Mouse (Mus musculus) E14TG2a.4 (cell line): ENCODE measurements around the gene Nkpd1.
A peak's percentile ranks its signal among the peaks of the same experiment; 100 is the strongest.

Source experiments
- H3K27me3 ChIP-seq: 2 replicates; pipeline ENCODE4 v1.6.1; 2014; ENCODE audit warnings: low read length, control low read depth; ENCODE audit not compliant: insufficient read depth
- H3K36me3 ChIP-seq: 2 replicates; pipeline ENCODE4 v1.6.1; 2014; ENCODE audit warnings: low read length, control low read depth; ENCODE audit not compliant: insufficient read depth
- H3K4me1 ChIP-seq: replicated peaks from 2 replicates; pipeline ENCODE4 v1.6.1; 2014; ENCODE audit warnings: low read depth, low read length, control low read depth
- H3K4me3 ChIP-seq: replicated peaks from 2 replicates; pipeline ENCODE4 v1.5.1; 2014; ENCODE audit warnings: mild to moderate bottlenecking, low read length
- H3K9me3 ChIP-seq: 2 replicates; pipeline ENCODE4 v1.6.1; 2014; ENCODE audit warnings: low read length, control low read depth
- CTCF ChIP-seq: conservative IDR thresholded peaks from 2 replicates; pipeline ENCODE4 v1.5.1; 2014; ENCODE audit warnings: low read length
- NANOG ChIP-seq: IDR thresholded peaks from 2 replicates; pipeline ENCODE4 v1.6.1; 2014; ENCODE audit warnings: borderline replicate concordance, low read length, mixed read lengths
- POU5F1 ChIP-seq: IDR thresholded peaks from 2 replicates; pipeline ENCODE4 v1.6.1; 2014; ENCODE audit warnings: low read length, borderline replicate concordance

Gene Nkpd1

DNA sequence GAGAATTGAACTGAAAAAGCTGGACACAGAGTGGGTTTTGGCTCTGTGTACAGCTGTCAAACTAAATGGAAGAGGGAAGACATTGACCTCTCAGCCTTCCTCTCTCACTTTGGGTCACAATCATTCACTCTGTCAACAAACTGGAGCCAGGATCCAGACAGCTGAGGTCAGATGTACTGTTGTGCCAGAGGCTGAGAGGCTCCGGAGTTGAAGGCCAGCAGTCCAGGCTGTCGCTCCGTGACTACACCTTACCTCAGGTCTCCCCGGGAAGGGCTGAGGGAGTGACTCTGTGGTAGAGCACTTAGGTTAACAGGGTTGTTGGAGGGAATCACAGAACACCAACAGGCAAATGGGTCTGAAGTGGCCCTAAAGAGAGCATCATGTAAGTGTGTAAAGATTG lies 19.3 kb upstream of the Nkpd1 start:
- Histone ChIP-seq H3K4me1 (peaks cover 57% of the 10 kb centered on the region), H3K4me3 (no peak overlapping the region), H3K9me3 (0 out of 2 replicates have a peak, but pooled peaks cover 3% of the 10 kb centered on the region), H3K36me3 (no peaks in the 10 kb centered on the region), H3K27me3 (peaks cover 25% of the 10 kb centered on the region)
- TF ChIP-seq POU5F1, result no peak
- no peak for TF ChIP-seq NANOG
- no peak for TF ChIP-seq CTCF

GRCm38 (mm10) chr7:19500420-19501363 lies 16.9 kb upstream of the Nkpd1 start:
- TF ChIP-seq CTCF (no peak), POU5F1 (no peak)
- H3K4me1 ChIP-seq, result peaks cover 56% of the 10 kb centered on the region

DNA sequence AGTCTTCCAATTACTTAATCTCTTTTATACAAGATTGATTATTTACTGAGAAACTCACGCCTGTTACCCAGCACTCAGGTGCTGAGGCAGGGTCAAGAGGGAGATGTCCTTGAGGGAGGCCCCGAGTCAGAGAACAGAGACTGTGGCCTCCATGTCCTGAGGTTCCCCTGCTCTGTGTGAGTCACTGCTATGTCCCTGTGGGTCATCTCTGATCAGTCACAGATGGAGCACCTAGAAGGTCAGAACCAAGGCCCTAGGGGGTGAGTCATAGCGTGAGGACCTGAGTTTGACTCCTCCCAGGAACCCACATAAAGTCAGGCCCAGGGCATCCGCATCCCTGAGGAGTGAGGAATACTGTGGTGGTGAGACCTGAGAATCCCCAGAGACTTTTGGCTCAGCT lies 16.0 kb upstream of the Nkpd1 start:
- H3K4me3 ChIP-seq, result no peak overlapping the region
- peaks cover 54% of the 10 kb centered on the region for H3K4me1 ChIP-seq
- TF ChIP-seq CTCF (no peak), POU5F1 (no peak), NANOG (no peak)
- no peaks in the 10 kb centered on the region for H3K9me3 ChIP-seq
- H3K36me3 ChIP-seq, result no peaks in the 10 kb centered on the region
- no peaks in the 10 kb centered on the region for H3K27me3 ChIP-seq

More at GRCm38 (mm10) chr7:19500420-19501363, 16.9 kb upstream of the Nkpd1 start:
- Histone ChIP-seq H3K4me3 (no peak overlapping the region), H3K27me3 (peaks cover 5% of the 10 kb centered on the region), H3K36me3 (no peaks in the 10 kb centered on the region), H3K9me3 (no peaks in the 10 kb centered on the region)

- TF ChIP-seq NANOG (no peak), CTCF (peak; percentile 87)
- Histone ChIP-seq H3K27me3 (no peaks in the 10 kb centered on the region), H3K4me3 (no peak overlapping the region), H3K4me1 (peaks cover 51% of the 10 kb centered on the region), H3K9me3 (no peaks in the 10 kb centered on the region), H3K36me3 (no peaks in the 10 kb centered on the region)
Observed at GRCm38 (mm10) chr7:19503481-19504068, 14.1 kb upstream of the Nkpd1 start.

GRCm38 (mm10) chr7:19506326-19506725 lies 11.3 kb upstream of the Nkpd1 start:
- Histone ChIP-seq H3K4me1 (peaks cover 44% of the 10 kb centered on the region), H3K9me3 (no peaks in the 10 kb centered on the region), H3K27me3 (no peaks in the 10 kb centered on the region), H3K4me3 (peak overlapping the region; percentile 89), H3K36me3 (no peaks in the 10 kb centered on the region)
- TF ChIP-seq POU5F1 (no peak), CTCF (peak; percentile 35), NANOG (no peak)

DNA sequence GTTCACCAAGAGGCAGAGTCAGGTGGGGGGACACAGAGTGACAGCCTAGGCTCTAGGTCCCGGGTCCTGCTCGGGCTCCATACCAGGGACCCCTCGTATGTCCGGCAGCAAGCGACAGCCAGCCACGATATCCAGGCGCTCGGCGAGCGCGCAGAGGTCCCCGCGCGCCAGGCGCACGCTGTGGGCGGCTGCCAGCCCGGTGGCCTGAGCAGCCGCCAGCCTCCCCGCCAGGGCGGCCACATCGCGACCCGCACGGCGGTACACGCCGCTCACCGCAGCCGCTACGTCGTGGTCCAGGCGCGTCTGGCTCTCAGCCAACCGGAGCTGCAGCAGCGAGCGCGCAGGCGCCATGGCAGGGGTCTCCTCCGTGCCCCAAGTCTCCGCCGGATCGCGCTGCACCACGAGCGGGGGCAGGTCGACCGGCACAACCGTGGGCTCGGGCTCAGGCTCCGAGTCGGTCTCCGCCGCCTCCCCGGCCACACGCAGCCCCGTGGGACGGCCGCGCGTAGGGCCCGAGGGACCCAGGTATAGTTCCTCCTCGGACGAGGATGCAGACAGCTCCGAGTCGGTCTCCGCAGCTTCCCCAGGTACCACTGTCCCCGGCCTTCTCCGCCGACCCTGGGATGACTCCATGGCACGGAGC lies 10.5 kb upstream of the Nkpd1 start:
- TF ChIP-seq NANOG, result no peak
- no peak for TF ChIP-seq POU5F1
- no peak for TF ChIP-seq CTCF
- no peaks in the 10 kb centered on the region for H3K9me3 ChIP-seq
- H3K4me1 ChIP-seq, result peaks cover 42% of the 10 kb centered on the region
- H3K4me3 ChIP-seq, result peak overlapping the region; percentile 89
- no peaks in the 10 kb centered on the region for H3K27me3 ChIP-seq
- no peaks in the 10 kb centered on the region for H3K36me3 ChIP-seq

GRCm38 (mm10) chr7:19507612-19507981 lies 10.0 kb upstream of the Nkpd1 start:
- Histone ChIP-seq H3K27me3 (no peaks in the 10 kb centered on the region), H3K4me3 (peak overlapping the region; percentile 89), H3K4me1 (peaks cover 46% of the 10 kb centered on the region), H3K36me3 (no peaks in the 10 kb centered on the region), H3K9me3 (no peaks in the 10 kb centered on the region)
- TF ChIP-seq CTCF, result no peak
- TF ChIP-seq NANOG, result no peak
- no peak for TF ChIP-seq POU5F1

DNA sequence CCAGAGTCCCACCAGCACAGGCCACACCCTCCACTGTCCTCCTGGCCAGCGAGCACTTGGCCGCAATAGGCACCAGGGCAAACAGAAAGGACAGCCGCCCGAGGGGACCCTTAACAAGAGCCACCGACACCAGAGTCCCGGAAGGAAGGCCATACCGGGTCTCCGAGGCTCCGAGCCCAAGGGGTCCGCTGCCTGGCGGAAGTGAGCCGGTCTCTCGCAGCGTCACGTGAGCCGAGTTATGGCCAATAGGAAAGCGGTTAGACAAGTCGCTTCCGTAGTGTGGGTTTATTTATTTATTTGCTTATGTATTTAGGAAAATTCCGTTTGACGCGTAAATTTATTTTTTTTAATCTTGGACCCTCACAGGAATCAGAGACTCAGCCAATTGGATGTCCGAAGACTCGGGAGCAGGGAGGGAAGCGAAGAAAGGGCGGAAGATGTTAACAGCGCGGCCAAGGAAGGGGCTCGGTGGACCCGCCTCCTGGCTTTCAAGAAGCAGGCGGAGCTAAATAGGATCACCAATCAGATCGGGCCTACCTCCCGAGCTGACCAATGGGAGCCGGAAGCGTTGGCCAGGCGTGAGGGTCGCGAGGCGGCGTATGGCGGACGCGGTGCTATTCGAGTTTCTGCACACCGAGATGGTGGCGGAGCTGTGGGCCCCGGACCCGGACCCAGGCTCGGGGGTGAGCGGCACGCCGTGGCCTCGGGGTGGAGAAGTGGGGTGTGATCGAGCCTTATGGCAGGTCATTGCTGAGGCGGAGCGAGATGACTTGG lies 9.3 kb upstream of the Nkpd1 start, which contains the start of the genes Bloc1s3 and Trappc6a:
Bloc1s3 (minus strand) TSS at position 218 of the 774 bp plus-strand sequence.
Trappc6a (plus strand) TSS at position 246 of the 774 bp plus-strand sequence.
- Histone ChIP-seq H3K4me1 (peaks cover 46% of the 10 kb centered on the region), H3K36me3 (no peaks in the 10 kb centered on the region), H3K9me3 (no peaks in the 10 kb centered on the region), H3K4me3 (peak within 1 kb of the TSS; percentile 89), H3K27me3 (no peaks in the 10 kb centered on the region)
- no peak for TF ChIP-seq NANOG
- TF ChIP-seq POU5F1, result no peak
- no peak for TF ChIP-seq CTCF
